Mouse (Mus musculus): ENCODE data around the gene Gm525. TPM values are rescaled to one million over a fixed set of nuclear protein-coding genes. Genes with fewer than 3 reads are reported as not detected.

Gm525 gene
- polyA plus RNA-seq, 1 experiment from 2014 or later = 0.93 TPM

GRCm38 (mm10) chr11:89059919-89060422, 13.7 kb upstream of the Gm525 start:
- H3K9me3 ChIP-seq (ENCODE audit: control insufficient read depth) = no peaks in the 10 kb centered on the region
- no peaks in the 10 kb centered on the region for H3K27me3 ChIP-seq (replicated peaks; ENCODE audit: control insufficient read depth, insufficient read depth, low read length)
- H3K4me3 ChIP-seq (ENCODE audit: low read depth, low read length) = peak overlapping the region; percentile 67
- no peaks in the 10 kb centered on the region for H3K36me3 ChIP-seq (ENCODE audit: control insufficient read depth, insufficient read depth)
- ATAC-seq = peak; percentile 2
- 0 out of 2 replicates have a peak, but pooled peaks cover 6% of the 10 kb centered on the region for H3K4me1 ChIP-seq (replicated peaks; ENCODE audit: control insufficient read depth, insufficient read depth, low read length)
- H3K9ac ChIP-seq (ENCODE audit: low read depth, low read length) = peak overlapping the region; percentile 76
- TF ChIP-seq CTCF (IDR thresholded peaks at IDR 0.05; ENCODE audit: low read depth) = peak; percentile 14; the same call in 1 of the 2 replicates
- H3K4me2 ChIP-seq (replicated peaks; ENCODE audit: low read depth) = peak overlapping the region; percentile 98
- peak overlapping the region; percentile 69 for H3K27ac ChIP-seq (ENCODE audit: low read depth, low read length)
- WGBS = under 1% methylated on average over 32 of the region's 33 CpGs

GRCm38 (mm10) chr11:89060423-89061089, 13.1 kb upstream of the Gm525 start:
- TF ChIP-seq CTCF (IDR thresholded peaks at IDR 0.05; ENCODE audit: low read depth) = no peak
- Histone ChIP-seq H3K4me1 (replicated peaks; ENCODE audit: control insufficient read depth, insufficient read depth, low read length) (0 out of 2 replicates have a peak, but pooled peaks cover 6% of the 10 kb centered on the region), H3K27ac (ENCODE audit: low read depth, low read length) (peak overlapping the region; percentile 69)

GRCm38 (mm10) chr11:89061362-89061761, 12.3 kb upstream of the Gm525 start:
- no peaks in the 10 kb centered on the region for H3K36me3 ChIP-seq (ENCODE audit: control insufficient read depth, insufficient read depth)
- 70% methylated on average over 7 of the region's 7 CpGs for WGBS
- H3K27me3 ChIP-seq (replicated peaks; ENCODE audit: control insufficient read depth, insufficient read depth, low read length) = no peaks in the 10 kb centered on the region
- H3K4me3 ChIP-seq (ENCODE audit: low read depth, low read length) = no peak overlapping the region
- H3K4me1 ChIP-seq (replicated peaks; ENCODE audit: control insufficient read depth, insufficient read depth, low read length) = 0 out of 2 replicates have a peak, but pooled peaks cover 6% of the 10 kb centered on the region
- ATAC-seq = no peak
- no peak overlapping the region for H3K9ac ChIP-seq (ENCODE audit: low read depth, low read length)
- no peaks in the 10 kb centered on the region for H3K9me3 ChIP-seq (ENCODE audit: control insufficient read depth)
- no peak overlapping the region for H3K4me2 ChIP-seq (replicated peaks; ENCODE audit: low read depth)
- no peak for TF ChIP-seq CTCF (IDR thresholded peaks at IDR 0.05; ENCODE audit: low read depth)
- H3K27ac ChIP-seq (ENCODE audit: low read depth, low read length) = no peak overlapping the region

More at GRCm38 (mm10) chr11:89060423-89061089, 13.1 kb upstream of the Gm525 start:
- peak; percentile 93 for ATAC-seq
- H3K9ac ChIP-seq (ENCODE audit: low read depth, low read length) = peak overlapping the region; percentile 76
- H3K9me3 ChIP-seq (ENCODE audit: control insufficient read depth) = no peaks in the 10 kb centered on the region
- no peaks in the 10 kb centered on the region for H3K27me3 ChIP-seq (replicated peaks; ENCODE audit: control insufficient read depth, insufficient read depth, low read length)
- peak overlapping the region; percentile 98 for H3K4me2 ChIP-seq (replicated peaks; ENCODE audit: low read depth)
- under 1% methylated on average over 62 of the region's 63 CpGs for WGBS
- no peaks in the 10 kb centered on the region for H3K36me3 ChIP-seq (ENCODE audit: control insufficient read depth, insufficient read depth)
- H3K4me3 ChIP-seq (ENCODE audit: low read depth, low read length) = peak overlapping the region; percentile 67

- no peak overlapping the region for H3K4me2 ChIP-seq (replicated peaks; ENCODE audit: low read depth)
- WGBS = 57% methylated on average over 6 of the region's 6 CpGs
- no peak overlapping the region for H3K27ac ChIP-seq (ENCODE audit: low read depth, low read length)
- H3K9ac ChIP-seq (ENCODE audit: low read depth, low read length) = no peak overlapping the region
- 0 out of 2 replicates have a peak, but pooled peaks cover 6% of the 10 kb centered on the region for H3K4me1 ChIP-seq (replicated peaks; ENCODE audit: control insufficient read depth, insufficient read depth, low read length)
- H3K9me3 ChIP-seq (ENCODE audit: control insufficient read depth) = no peaks in the 10 kb centered on the region
- no peak overlapping the region for H3K4me3 ChIP-seq (ENCODE audit: low read depth, low read length)
- TF ChIP-seq CTCF (IDR thresholded peaks at IDR 0.05; ENCODE audit: low read depth) = no peak
- no peak for ATAC-seq
- H3K36me3 ChIP-seq (ENCODE audit: control insufficient read depth, insufficient read depth) = no peaks in the 10 kb centered on the region
- H3K27me3 ChIP-seq (replicated peaks; ENCODE audit: control insufficient read depth, insufficient read depth, low read length) = no peaks in the 10 kb centered on the region
Measured at GRCm38 (mm10) chr11:89064312-89064711, 9.3 kb upstream of the Gm525 start.

GRCm38 (mm10) chr11:89065297-89065696, 8.3 kb upstream of the Gm525 start:
- 96% methylated on average over 3 of the region's 3 CpGs for WGBS
- Histone ChIP-seq H3K4me2 (replicated peaks; ENCODE audit: low read depth) (no peak overlapping the region), H3K27me3 (replicated peaks; ENCODE audit: control insufficient read depth, insufficient read depth, low read length) (no peaks in the 10 kb centered on the region), H3K9me3 (ENCODE audit: control insufficient read depth) (no peaks in the 10 kb centered on the region), H3K4me1 (replicated peaks; ENCODE audit: control insufficient read depth, insufficient read depth, low read length) (no peaks in the 10 kb centered on the region), H3K36me3 (ENCODE audit: control insufficient read depth, insufficient read depth) (no peaks in the 10 kb centered on the region), H3K27ac (ENCODE audit: low read depth, low read length) (no peak overlapping the region), H3K9ac (ENCODE audit: low read depth, low read length) (no peak overlapping the region), H3K4me3 (ENCODE audit: low read depth, low read length) (no peak overlapping the region)
- TF ChIP-seq CTCF (IDR thresholded peaks at IDR 0.05; ENCODE audit: low read depth) = peak; percentile 52
- ATAC-seq = no peak

- no peak for TF ChIP-seq CTCF (IDR thresholded peaks at IDR 0.05; ENCODE audit: low read depth)
- no peaks in the 10 kb centered on the region for H3K27me3 ChIP-seq (replicated peaks; ENCODE audit: control insufficient read depth, insufficient read depth, low read length)
- no peaks in the 10 kb centered on the region for H3K4me1 ChIP-seq (replicated peaks; ENCODE audit: control insufficient read depth, insufficient read depth, low read length)
- no peak overlapping the region for H3K9ac ChIP-seq (ENCODE audit: low read depth, low read length)
- ATAC-seq = no peak
- no peaks in the 10 kb centered on the region for H3K36me3 ChIP-seq (ENCODE audit: control insufficient read depth, insufficient read depth)
- H3K4me2 ChIP-seq (replicated peaks; ENCODE audit: low read depth) = no peak overlapping the region
- H3K27ac ChIP-seq (ENCODE audit: low read depth, low read length) = no peak overlapping the region
- WGBS = 80% methylated on average over 6 of the region's 6 CpGs
- no peaks in the 10 kb centered on the region for H3K9me3 ChIP-seq (ENCODE audit: control insufficient read depth)
- no peak overlapping the region for H3K4me3 ChIP-seq (ENCODE audit: low read depth, low read length)
Measured at GRCm38 (mm10) chr11:89066126-89066525, 7.5 kb upstream of the Gm525 start.
